Mouse (Mus musculus): ENCODE measurements around the gene Gm19345. TPM values are rescaled to one million over a fixed set of nuclear protein-coding genes. Genes with fewer than 3 reads are reported as not detected.
A peak's percentile ranks its signal among the peaks of the same experiment; 100 is the strongest.

Gm19345 gene
- polyA plus RNA-seq, 1 experiment from 2014 or later: not detected

DNA sequence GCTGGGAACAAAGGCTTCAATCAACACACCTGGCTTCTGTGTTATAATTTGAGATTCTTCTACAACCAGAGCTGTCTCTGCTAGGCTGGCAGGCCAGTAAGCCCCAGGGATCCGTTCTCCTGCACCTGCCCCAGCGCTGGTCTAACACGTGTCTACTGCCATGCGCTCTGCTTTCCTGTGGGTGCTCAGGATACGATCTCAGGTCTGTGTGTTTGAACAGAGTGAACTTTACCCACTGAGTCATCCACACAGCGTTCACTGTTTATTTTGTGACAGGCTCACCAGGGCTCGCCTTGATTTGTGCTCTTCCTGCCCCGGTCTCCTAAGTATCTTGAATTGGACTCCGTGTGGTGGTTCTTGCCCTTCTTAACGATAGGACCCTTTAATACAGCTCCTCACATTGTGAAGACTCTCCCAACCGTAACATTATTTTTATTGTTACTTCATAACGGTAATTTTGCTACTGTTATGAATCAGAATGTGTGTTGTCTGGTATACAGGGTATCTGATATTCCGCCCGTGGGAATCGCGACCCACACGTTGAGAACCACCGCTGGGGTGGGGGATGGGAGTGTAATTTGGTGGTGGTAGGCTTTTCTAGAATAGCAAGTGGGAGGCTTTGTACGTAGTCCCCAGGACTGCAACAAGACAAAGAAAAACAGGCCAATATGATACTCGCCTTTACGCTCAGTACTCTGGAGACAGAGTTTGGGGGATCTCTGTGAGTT lies 10.0 kb upstream of the Gm19345 start:
- ATAC-seq (ENCODE audit: insufficient read depth): no peak
- WGBS: 63% methylated on average over 21 of the region's 21 CpGs
- H3K27me3 ChIP-seq (ENCODE audit: insufficient read depth, low read length): peaks cover 8% of the 10 kb centered on the region; the same call in 1 of the 2 replicates

DNA sequence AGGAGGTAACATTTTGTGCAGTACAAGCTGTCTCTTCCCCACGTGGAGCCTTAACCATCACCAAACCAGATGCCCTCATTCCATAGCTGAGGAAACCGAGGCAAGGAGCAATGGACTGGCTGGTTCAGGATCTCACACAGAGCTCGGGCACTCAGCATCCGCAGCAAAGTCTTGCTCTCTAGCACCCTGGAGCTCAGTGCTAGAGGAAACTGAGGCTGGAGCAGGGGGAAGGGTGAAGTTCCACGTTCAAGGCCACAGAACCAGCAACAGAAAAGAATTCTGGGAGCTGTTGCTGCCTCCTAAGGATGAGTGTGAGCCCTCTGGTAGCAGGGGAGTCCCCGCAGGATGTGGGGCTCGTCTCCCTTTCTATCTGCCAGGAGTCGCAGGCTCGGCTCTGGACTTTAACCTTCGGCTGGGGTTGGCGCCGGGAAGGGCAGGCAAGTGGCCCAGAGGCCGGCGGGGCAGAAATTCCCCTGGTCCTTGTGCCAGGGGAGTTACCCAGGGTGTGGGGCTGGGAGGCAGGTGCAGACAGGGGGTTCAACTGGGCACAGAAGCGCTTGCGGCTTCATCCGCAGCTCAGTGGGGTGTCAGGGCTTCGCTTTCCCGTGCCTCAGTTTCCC lies 8.8 kb upstream of the Gm19345 start:
- Histone ChIP-seq H3K9ac (no peak overlapping the region), H3K36me3 (ENCODE audit: insufficient read depth) (no peaks in the 10 kb centered on the region), H3K4me2 (no peak overlapping the region), H3K27ac (ENCODE audit: low read depth) (no peak overlapping the region), H3K27me3 (ENCODE audit: insufficient read depth, low read length) (peaks cover 8% of the 10 kb centered on the region; the same call in 1 of the 2 replicates), H3K9me3 (ENCODE audit: low read depth, low read length) (no peaks in the 10 kb centered on the region), H3K4me3 (ENCODE audit: low read depth, low read length) (no peak overlapping the region), H3K4me1 (ENCODE audit: insufficient read depth) (no peaks in the 10 kb centered on the region)
- no peak for DNase-seq
- WGBS: 25% methylated on average over 19 of the region's 19 CpGs
- no peak for TF ChIP-seq CTCF (IDR thresholded peaks at IDR 0.05; ENCODE audit: low read depth)
- no peak for ATAC-seq (ENCODE audit: insufficient read depth)

More for the DNA sequence above, 10.0 kb upstream of the Gm19345 start:
- Histone ChIP-seq H3K4me1 (ENCODE audit: insufficient read depth) (no peaks in the 10 kb centered on the region), H3K4me2 (no peak overlapping the region), H3K9ac (no peak overlapping the region), H3K9me3 (ENCODE audit: low read depth, low read length) (no peaks in the 10 kb centered on the region), H3K4me3 (ENCODE audit: low read depth, low read length) (no peak overlapping the region), H3K36me3 (ENCODE audit: insufficient read depth) (no peaks in the 10 kb centered on the region), H3K27ac (ENCODE audit: low read depth) (no peak overlapping the region)
- DNase-seq: no peak
- TF ChIP-seq CTCF (IDR thresholded peaks at IDR 0.05; ENCODE audit: low read depth): no peak

DNA sequence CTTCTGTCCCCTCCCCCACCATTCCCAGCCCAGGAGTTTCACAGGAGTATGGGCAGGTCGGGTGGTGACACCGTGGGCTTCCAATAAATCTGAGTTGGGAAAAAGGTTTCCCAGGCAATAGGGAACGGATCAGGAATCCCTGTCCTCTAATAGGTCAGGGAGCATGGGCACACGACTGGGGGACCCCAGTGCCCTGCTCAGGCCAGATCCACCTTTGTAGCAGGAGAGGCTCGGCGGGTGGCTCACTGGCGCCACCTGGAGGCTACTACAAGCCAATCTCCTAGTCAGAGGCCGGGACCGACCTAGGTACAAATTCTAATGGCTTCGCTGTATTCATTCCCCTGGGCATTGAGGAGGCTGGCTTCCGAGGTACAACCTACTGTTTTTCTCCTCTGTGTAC lies 8.2 kb upstream of the Gm19345 start:
- no peak overlapping the region for H3K9ac ChIP-seq
- H3K4me1 ChIP-seq (ENCODE audit: insufficient read depth): no peaks in the 10 kb centered on the region
- peak; percentile 81 for DNase-seq
- ATAC-seq (ENCODE audit: insufficient read depth): peak; percentile 73
- H3K36me3 ChIP-seq (ENCODE audit: insufficient read depth): no peaks in the 10 kb centered on the region
- 4% methylated on average over 11 of the region's 11 CpGs for WGBS
- no peak overlapping the region for H3K27ac ChIP-seq (ENCODE audit: low read depth)
- no peak overlapping the region for H3K4me3 ChIP-seq (ENCODE audit: low read depth, low read length)
- peaks cover 8% of the 10 kb centered on the region; the same call in 1 of the 2 replicates for H3K27me3 ChIP-seq (ENCODE audit: insufficient read depth, low read length)
- TF ChIP-seq CTCF (IDR thresholded peaks at IDR 0.05; ENCODE audit: low read depth): peak; percentile 91
- no peak overlapping the region for H3K4me2 ChIP-seq
- H3K9me3 ChIP-seq (ENCODE audit: low read depth, low read length): no peaks in the 10 kb centered on the region

DNA sequence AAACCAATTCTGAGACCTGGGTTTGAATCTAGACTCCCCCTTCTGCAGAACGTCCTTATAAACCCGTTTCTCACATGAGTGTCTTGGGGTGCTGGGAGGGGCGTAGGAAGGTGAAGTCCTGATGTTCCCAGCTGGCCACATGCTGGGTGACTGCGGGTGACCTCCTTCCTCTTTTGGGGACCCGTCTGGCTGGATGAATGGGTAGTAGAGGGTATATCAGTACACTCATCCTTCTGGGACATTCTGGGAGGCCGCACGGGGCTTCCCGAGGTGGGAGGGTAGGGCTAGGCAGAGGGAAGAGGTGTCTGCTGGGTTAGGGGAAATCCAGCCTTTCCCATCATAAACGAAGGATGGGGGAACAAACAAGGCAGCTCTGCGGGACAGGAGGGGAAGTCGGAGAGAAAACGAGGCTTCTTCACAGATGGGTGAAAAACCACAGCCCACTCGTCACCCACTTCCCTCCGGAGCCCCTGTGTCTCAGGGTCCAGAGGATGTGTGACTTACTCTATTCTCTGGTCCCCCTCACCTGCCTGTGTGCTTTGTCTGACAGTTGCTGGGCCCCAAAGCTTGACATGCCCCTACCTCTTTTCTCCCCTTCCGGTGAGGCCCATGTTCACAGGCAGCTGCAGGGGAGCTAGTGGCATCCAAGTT lies 7.2 kb upstream of the Gm19345 start:
- no peak for TF ChIP-seq CTCF (IDR thresholded peaks at IDR 0.05; ENCODE audit: low read depth)
- WGBS: 62% methylated on average over 15 of the region's 15 CpGs
- Histone ChIP-seq H3K27ac (ENCODE audit: low read depth) (no peak overlapping the region), H3K4me2 (no peak overlapping the region), H3K9me3 (ENCODE audit: low read depth, low read length) (no peaks in the 10 kb centered on the region), H3K4me3 (ENCODE audit: low read depth, low read length) (no peak overlapping the region), H3K36me3 (ENCODE audit: insufficient read depth) (no peaks in the 10 kb centered on the region), H3K9ac (no peak overlapping the region), H3K27me3 (ENCODE audit: insufficient read depth, low read length) (peaks cover 8% of the 10 kb centered on the region; the same call in 1 of the 2 replicates), H3K4me1 (ENCODE audit: insufficient read depth) (no peaks in the 10 kb centered on the region)
- ATAC-seq (ENCODE audit: insufficient read depth) (no peak), DNase-seq (no peak)

DNA sequence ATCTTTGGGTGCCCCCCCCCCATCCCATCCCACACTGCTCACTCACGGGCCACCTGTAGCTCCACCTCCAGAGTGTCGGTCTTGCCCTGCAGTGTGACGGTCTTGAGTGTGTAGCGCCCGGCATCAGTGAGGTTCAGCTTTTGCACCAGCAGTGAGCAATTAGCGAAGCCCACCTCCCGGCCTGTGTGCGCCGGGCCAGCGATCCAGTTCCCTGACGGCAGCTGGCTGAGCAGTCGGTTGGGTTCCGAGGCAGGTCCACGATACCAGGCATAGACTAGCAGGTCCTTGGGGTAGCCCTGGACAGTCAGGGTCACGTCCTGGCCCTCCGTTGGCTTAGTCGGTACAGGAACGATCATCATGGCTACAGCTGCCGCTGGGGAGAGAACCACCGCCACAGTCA lies 1.7 kb downstream of the Gm19345 start:
- DNase-seq (no peak), ATAC-seq (ENCODE audit: insufficient read depth) (no peak)
- Histone ChIP-seq H3K9ac (no peak overlapping the region), H3K27ac (ENCODE audit: low read depth) (no peak overlapping the region), H3K9me3 (ENCODE audit: low read depth, low read length) (no peaks in the 10 kb centered on the region), H3K4me1 (ENCODE audit: insufficient read depth) (no peaks in the 10 kb centered on the region), H3K4me3 (ENCODE audit: low read depth, low read length) (no peak overlapping the region), H3K36me3 (ENCODE audit: insufficient read depth) (no peaks in the 10 kb centered on the region), H3K27me3 (ENCODE audit: insufficient read depth, low read length) (0 out of 2 replicates have a peak, but pooled peaks cover 11% of the 10 kb centered on the region), H3K4me2 (no peak overlapping the region)
- no peak for TF ChIP-seq CTCF (IDR thresholded peaks at IDR 0.05; ENCODE audit: low read depth)
- WGBS: 88% methylated on average over 20 of the region's 20 CpGs

DNA sequence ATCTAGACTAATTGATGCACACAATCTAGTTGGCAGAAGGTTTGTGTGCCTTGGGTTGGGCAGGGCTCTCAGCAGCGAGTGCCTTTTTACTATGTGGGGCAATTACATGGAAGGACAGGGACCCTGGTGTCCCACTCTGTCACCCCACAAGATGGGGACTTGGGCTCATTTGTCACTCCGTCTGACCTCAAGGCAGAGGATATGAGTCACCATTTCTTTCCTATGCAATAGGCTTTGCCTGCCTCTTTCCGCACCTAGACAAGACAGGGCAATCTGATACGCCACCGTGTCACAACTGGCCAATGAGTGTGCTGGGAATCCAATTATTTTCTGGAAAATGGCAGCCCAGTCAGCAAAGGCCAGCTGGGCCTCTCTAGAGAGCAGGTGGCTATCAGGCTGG lies 3.9 kb downstream of the Gm19345 start:
- WGBS: 77% methylated on average over 5 of the region's 5 CpGs
- ATAC-seq (ENCODE audit: insufficient read depth): no peak
- 0 out of 2 replicates have a peak, but pooled peaks cover 11% of the 10 kb centered on the region for H3K27me3 ChIP-seq (ENCODE audit: insufficient read depth, low read length)

DNA sequence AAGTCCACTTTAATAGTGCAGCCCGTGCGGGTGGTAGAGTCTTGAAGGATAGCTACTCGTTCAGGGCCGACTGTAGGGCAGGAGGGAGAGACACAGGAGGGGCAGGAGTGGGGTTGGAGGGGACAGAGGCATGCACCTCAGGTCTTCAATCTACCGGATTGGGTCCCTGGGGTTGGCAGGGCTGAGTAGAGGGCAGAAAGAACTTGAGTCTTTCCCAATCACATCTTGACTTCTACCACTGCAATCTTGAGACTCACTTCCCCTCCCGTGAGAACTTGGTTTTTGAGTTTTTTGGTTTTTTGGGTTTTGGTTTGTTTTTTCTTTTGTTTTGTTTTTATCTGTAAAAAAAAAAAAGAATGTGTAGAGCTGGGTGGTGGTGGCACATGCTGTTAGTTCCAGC lies 4.5 kb downstream of the Gm19345 start:
- WGBS: 78% methylated on average over 6 of the region's 6 CpGs
- Histone ChIP-seq H3K9me3 (ENCODE audit: low read depth, low read length) (no peaks in the 10 kb centered on the region), H3K36me3 (ENCODE audit: insufficient read depth) (no peaks in the 10 kb centered on the region), H3K4me3 (ENCODE audit: low read depth, low read length) (no peak overlapping the region), H3K9ac (no peak overlapping the region), H3K27ac (ENCODE audit: low read depth) (no peak overlapping the region), H3K4me2 (no peak overlapping the region), H3K27me3 (ENCODE audit: insufficient read depth, low read length) (0 out of 2 replicates have a peak, but pooled peaks cover 11% of the 10 kb centered on the region), H3K4me1 (ENCODE audit: insufficient read depth) (no peaks in the 10 kb centered on the region)
- TF ChIP-seq CTCF (IDR thresholded peaks at IDR 0.05; ENCODE audit: low read depth): no peak
- ATAC-seq (ENCODE audit: insufficient read depth) (no peak), DNase-seq (no peak)

More for the DNA sequence above, 3.9 kb downstream of the Gm19345 start:
- TF ChIP-seq CTCF (IDR thresholded peaks at IDR 0.05; ENCODE audit: low read depth): no peak
- no peaks in the 10 kb centered on the region for H3K4me1 ChIP-seq (ENCODE audit: insufficient read depth)
- H3K9ac ChIP-seq: no peak overlapping the region
- H3K4me3 ChIP-seq (ENCODE audit: low read depth, low read length): no peak overlapping the region
- no peaks in the 10 kb centered on the region for H3K36me3 ChIP-seq (ENCODE audit: insufficient read depth)
- H3K9me3 ChIP-seq (ENCODE audit: low read depth, low read length): no peaks in the 10 kb centered on the region
- no peak for DNase-seq
- no peak overlapping the region for H3K4me2 ChIP-seq
- no peak overlapping the region for H3K27ac ChIP-seq (ENCODE audit: low read depth)

Measured in lung, embryonic 14.5 days (tissue).